In genomic region chr4:45549514-45549913, GRCm38 (mm10) we compare ENCODE assay signal across 8 mouse cellular contexts. TPM values are rescaled to one million over a fixed set of nuclear protein-coding genes. Genes with fewer than 3 reads are reported as not detected.
A peak's percentile ranks its signal among the peaks of the same experiment; 100 is the strongest.
DNase-seq lines count a peak whose midpoint lies in the region; ATAC-seq and TF ChIP-seq lines count a peak whose summit lies in the region.

No protein-coding gene starts in this region.

- no peak overlapping the region for H3K4me3 ChIP-seq in heart, embryonic 11.5 days (ENCODE audit: low read depth, low read length)
- no peak overlapping the region for H3K4me3 ChIP-seq in stomach, postnatal 0 days (ENCODE audit: low read depth, low read length)

- no peak overlapping the region for H3K27ac ChIP-seq in heart, embryonic 11.5 days (ENCODE audit: low read depth, low read length)
- H3K27ac ChIP-seq in stomach, postnatal 0 days (replicated peaks), result no peak overlapping the region

- H3K36me3 ChIP-seq in heart, embryonic 11.5 days (ENCODE audit: control insufficient read depth, insufficient read depth, low read length), result no peaks in the 10 kb centered on the region
- no peaks in the 10 kb centered on the region for H3K36me3 ChIP-seq in stomach, postnatal 0 days (ENCODE audit: control insufficient read depth, insufficient read depth, low read length)

- no peaks in the 10 kb centered on the region for H3K27me3 ChIP-seq in heart, embryonic 11.5 days (ENCODE audit: control insufficient read depth, insufficient read depth, low read length)
- H3K27me3 ChIP-seq in stomach, postnatal 0 days (ENCODE audit: control insufficient read depth, insufficient read depth, low read length), result no peaks in the 10 kb centered on the region

- H3K4me2 ChIP-seq in heart, embryonic 11.5 days, result no peak overlapping the region
- no peak overlapping the region for H3K4me2 ChIP-seq in stomach, postnatal 0 days (replicated peaks; ENCODE audit: low read depth)

- H3K9ac ChIP-seq in heart, embryonic 11.5 days (ENCODE audit: low read depth, low read length), result no peak overlapping the region
- no peak overlapping the region for H3K9ac ChIP-seq in stomach, postnatal 0 days (ENCODE audit: low read length)

- ATAC-seq in heart, embryonic 11.5 days (replicated peaks; ENCODE audit: insufficient number of reproducible peaks, low FRiP score, low TSS enrichment), result no peak
- ATAC-seq in stomach, postnatal 0 days (ENCODE audit: low FRiP score, low TSS enrichment), result 0 out of 2 replicates have a peak, but pooled peaks have one; percentile 32

- TF ChIP-seq EP300 in stomach, postnatal 0 days (optimal IDR thresholded peaks at IDR 0.05), result no peak

- TF ChIP-seq CTCF in stomach, postnatal 0 days (IDR thresholded peaks at IDR 0.05; ENCODE audit: low read depth), result peak; percentile 75

- 65% methylated on average over 5 of the region's 5 CpGs for WGBS in heart, embryonic 11.5 days (ENCODE audit: insufficient replicate concordance)
- WGBS in stomach, postnatal 0 days, result 64% methylated on average over 5 of the region's 5 CpGs

- H3K9me3 ChIP-seq in heart, embryonic 11.5 days (replicated peaks; ENCODE audit: control insufficient read depth, low read length), result no peaks in the 10 kb centered on the region
- no peaks in the 10 kb centered on the region for H3K9me3 ChIP-seq in stomach, postnatal 0 days (ENCODE audit: control insufficient read depth, low read length)

- H3K4me1 ChIP-seq in heart, embryonic 11.5 days (ENCODE audit: control insufficient read depth, insufficient read depth, low read length), result no peaks in the 10 kb centered on the region
- H3K4me1 ChIP-seq in stomach, postnatal 0 days (replicated peaks; ENCODE audit: control insufficient read depth, insufficient read depth), result no peaks in the 10 kb centered on the region

- intact Hi-C loops in left cerebral cortex, postnatal 14 days (cut with DNase I), result no loop called here

- peak; percentile 34 to 44 for DNase-seq in heart, adult 18-20 months
- peak; percentile 38 for DNase-seq in urinary bladder, postnatal 14 days (ENCODE audit: low spot score)
- DNase-seq in urinary bladder, adult 18-20 months (ENCODE audit: low spot score in 2 of 2), result no peak
- DNase-seq in kidney, adult 8-10 months, result peak; percentile 43 to 59
- peak; percentile 45 for DNase-seq in stomach, postnatal 0 days (ENCODE audit: low spot score)
- no peak for DNase-seq in left cerebral cortex, postnatal 14 days (ENCODE audit: low spot score in 2 of 2)
- DNase-seq in cerebellum, adult 8-10 months, result no peak

RNA-seq across cellular contexts. Expression of gene Shb, which starts 17.2 kb away (rescaled TPM):
- total RNA-seq in heart, adult 18-20 months (2021), result 10 to 100 TPM; 32.5 to 45.3 TPM
- 9.2 and 11.1 TPM in 2 replicates for polyA plus RNA-seq in heart, embryonic 11.5 days (2014; fragmentation: Nextera tagmentation; extraction: Ambion mirVana)
- polyA plus RNA-seq in stomach, postnatal 0 days (2015; fragmentation: Nextera tagmentation; extraction: Ambion mirVana), result 5.5 and 6.9 TPM in 2 replicates
- 10 to 100 TPM; 12.1 to 15.0 TPM for total RNA-seq in left cerebral cortex, postnatal 14 days (2021)

Comparison
In these comparisons a context has a peak if more than half of its experiments do, and no peak if none do; other contexts are left out.
1. DNase-seq: peak in heart, adult 18-20 months (2 of 2), urinary bladder, postnatal 14 days (single experiment), kidney, adult 8-10 months (2 of 2) and stomach, postnatal 0 days (single experiment); none in urinary bladder, adult 18-20 months (0 of 2), left cerebral cortex, postnatal 14 days (0 of 2) and cerebellum, adult 8-10 months (single experiment).